Mouse (Mus musculus) thymus, adult 2 months (tissue): ENCODE data around the gene Olfr373.

ENCODE experiments used
- CTCF ChIP-seq: fragments of 200-500 bp; IDR thresholded peaks from 2 replicates; pipeline ENCODE4 v1.5.1; 2012; ENCODE audit warnings: mild to moderate bottlenecking, control low read depth, low read length, moderate library complexity, borderline replicate concordance; ENCODE audit not compliant: control insufficient read depth, poor library complexity, insufficient read depth; ENCODE audit errors: extremely low read depth
- POLR2A ChIP-seq: fragments of 200-500 bp; IDR thresholded peaks from 2 replicates; pipeline ENCODE4 v1.6.1; 2012; ENCODE audit warnings: mild to moderate bottlenecking, low read length, control low read depth, moderate library complexity; ENCODE audit not compliant: control insufficient read depth, poor library complexity, insufficient read depth; ENCODE audit errors: extremely low read depth

DNA sequence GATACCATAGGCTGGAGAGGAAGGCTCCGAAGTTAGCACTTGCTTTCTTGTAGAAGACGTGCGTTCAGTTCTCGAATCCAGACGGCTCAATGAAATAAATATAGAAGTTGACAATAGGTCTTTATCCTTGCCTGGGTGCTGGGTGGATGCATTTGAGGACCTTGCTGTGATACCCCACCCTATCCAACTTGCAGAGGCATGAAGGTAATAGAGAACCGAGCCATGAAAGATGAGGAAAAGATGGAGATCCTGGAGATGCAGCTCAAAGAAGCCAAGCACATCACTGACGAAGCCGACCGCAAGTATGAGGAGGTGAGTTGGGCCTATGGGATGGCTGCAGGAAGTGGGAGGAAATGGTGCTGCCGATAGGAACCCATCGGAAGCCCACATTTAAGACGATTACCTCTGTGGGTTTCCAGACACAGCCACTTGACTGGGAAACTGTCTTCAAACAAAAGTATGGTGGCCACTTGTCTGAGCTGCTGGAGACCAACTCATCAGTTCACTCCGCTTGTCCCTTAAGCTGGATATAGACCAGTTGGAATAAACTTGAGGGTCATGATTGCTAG lies 60.4 kb downstream of the Olfr373 start:
- TF ChIP-seq CTCF (no peak), POLR2A (no peak)
